Mouse (Mus musculus): Measurements from ENCODE around the gene Erbb2.

- no peak for TF ChIP-seq CTCF (IDR thresholded peaks at IDR 0.05; ENCODE audit: extremely low read depth, insufficient read length, insufficient replicate concordance, low read depth, low read length)
- TF ChIP-seq POLR2A (IDR thresholded peaks at IDR 0.05; ENCODE audit: low read depth, low read length) = peak; percentile 85
Measured at GRCm38 (mm10) chr11:98400816-98401215, 11.5 kb upstream of the Erbb2 start.

All from small intestine, adult 2 months (tissue).